Mouse (Mus musculus): Measurements from ENCODE around the gene 1810024B03Rik. TPM values are rescaled to one million over a fixed set of nuclear protein-coding genes. Genes with fewer than 3 reads are reported as not detected.
"Not testable (repeated sequence)": the region's sequence is repeated elsewhere in the genome, so short reads cannot be mapped to it uniquely, and the experiment has no call there.

1810024B03Rik gene
- polyA plus RNA-seq, 1 experiment from 2014 or later = 1.6 TPM

DNA sequence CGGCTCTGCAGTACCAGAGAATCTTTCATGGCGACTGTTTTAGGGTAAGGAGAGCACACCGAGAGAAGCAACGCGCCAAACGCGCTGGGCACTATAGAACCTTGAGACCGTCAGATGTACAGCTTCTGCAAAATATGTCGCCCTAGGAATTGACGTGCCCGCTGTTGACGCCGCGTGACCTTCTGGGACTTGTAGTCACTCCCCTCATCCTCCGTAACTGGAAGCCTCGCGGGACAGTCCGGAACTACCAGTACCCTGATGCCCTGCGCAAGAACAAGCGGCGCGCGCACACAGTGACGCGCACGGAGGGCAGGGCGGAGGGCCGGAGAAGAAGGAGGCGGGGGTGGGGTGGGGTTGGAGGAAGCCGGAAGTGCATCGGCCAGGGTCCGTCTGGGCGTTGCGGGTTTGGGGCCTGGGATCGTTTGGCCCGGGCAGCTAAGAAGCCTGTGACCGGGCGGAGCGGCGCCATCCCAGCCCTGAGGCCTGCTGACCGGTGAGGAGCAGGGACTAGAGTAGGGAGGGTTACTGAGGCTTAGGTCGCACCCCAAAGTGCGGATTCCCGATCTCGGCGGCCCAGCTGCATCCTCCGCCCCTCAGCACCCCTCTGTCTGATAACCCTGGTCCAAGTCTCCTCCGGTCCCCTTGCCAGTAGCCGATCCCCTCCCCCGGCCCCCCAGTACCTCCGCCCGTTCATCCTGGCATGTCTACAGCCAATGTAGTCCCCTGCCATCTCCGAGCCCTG lies 39.7 kb upstream of the 1810024B03Rik start, which contains the start of the genes Ciao1 and Tmem127:
Gene Ciao1, minus strand, starts transcription at position 225 of the 742 bp plus-strand sequence.
Gene Tmem127, plus strand, starts transcription at position 317 of the 742 bp plus-strand sequence.
- H3K4me2 ChIP-seq (replicated peaks; ENCODE audit: low read depth, low read length) = peak within 1 kb of the TSS; percentile 86
- peak within 1 kb of the TSS; percentile 88 for H3K9ac ChIP-seq (replicated peaks; ENCODE audit: low read length)
- H3K27ac ChIP-seq (ENCODE audit: low read length) = peak within 1 kb of the TSS; percentile 80
- H3K9me3 ChIP-seq (ENCODE audit: low read length) = no peaks in the 10 kb centered on the region
- no peaks in the 10 kb centered on the region for H3K27me3 ChIP-seq (ENCODE audit: insufficient read depth, low read length)
- peaks cover 25% of the 10 kb centered on the region for H3K36me3 ChIP-seq (ENCODE audit: insufficient read depth, low read length)
- H3K4me1 ChIP-seq (ENCODE audit: insufficient read depth, low read length) = peaks cover 29% of the 10 kb centered on the region
- 0% methylated on average over 52 of the region's 53 CpGs for WGBS
- ATAC-seq (ENCODE audit: low FRiP score, low TSS enrichment) = peak; percentile 98
- peak within 1 kb of the TSS; percentile 95 for H3K4me3 ChIP-seq (ENCODE audit: low read length)

DNA sequence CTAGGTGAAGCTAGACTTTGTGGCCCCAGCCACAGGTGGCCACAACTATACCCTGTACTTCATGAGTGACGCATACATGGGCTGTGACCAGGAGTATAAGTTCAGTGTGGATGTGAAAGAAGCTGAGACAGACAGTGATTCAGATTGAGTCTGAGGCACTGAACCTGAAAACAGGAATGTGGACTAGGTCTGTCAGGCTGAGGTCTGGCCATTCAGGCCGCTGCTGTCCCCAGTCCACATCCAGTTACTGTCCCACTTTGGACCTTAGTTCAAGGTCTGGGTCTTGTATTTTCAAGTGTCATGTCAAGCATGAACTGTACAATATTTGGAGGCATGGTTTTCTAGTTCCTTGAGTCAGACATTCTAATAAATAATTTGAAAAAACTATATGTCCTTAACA lies 32.0 kb upstream of the 1810024B03Rik start:
- H3K4me1 ChIP-seq (ENCODE audit: insufficient read depth, low read length) = no peaks in the 10 kb centered on the region
- ATAC-seq (ENCODE audit: low FRiP score, low TSS enrichment) = 0 out of 2 replicates have a peak, but pooled peaks have one; percentile 46
- peaks cover 74% of the 10 kb centered on the region for H3K36me3 ChIP-seq (ENCODE audit: insufficient read depth, low read length)
- H3K4me3 ChIP-seq (ENCODE audit: low read length) = no peak overlapping the region
- H3K27ac ChIP-seq (ENCODE audit: low read length) = no peak overlapping the region
- no peak overlapping the region for H3K9ac ChIP-seq (replicated peaks; ENCODE audit: low read length)
- H3K4me2 ChIP-seq (replicated peaks; ENCODE audit: low read depth, low read length) = no peak overlapping the region
- 90% methylated on average over 2 of the region's 2 CpGs for WGBS
- H3K9me3 ChIP-seq (ENCODE audit: low read length) = no peaks in the 10 kb centered on the region
- no peaks in the 10 kb centered on the region for H3K27me3 ChIP-seq (ENCODE audit: insufficient read depth, low read length)

DNA sequence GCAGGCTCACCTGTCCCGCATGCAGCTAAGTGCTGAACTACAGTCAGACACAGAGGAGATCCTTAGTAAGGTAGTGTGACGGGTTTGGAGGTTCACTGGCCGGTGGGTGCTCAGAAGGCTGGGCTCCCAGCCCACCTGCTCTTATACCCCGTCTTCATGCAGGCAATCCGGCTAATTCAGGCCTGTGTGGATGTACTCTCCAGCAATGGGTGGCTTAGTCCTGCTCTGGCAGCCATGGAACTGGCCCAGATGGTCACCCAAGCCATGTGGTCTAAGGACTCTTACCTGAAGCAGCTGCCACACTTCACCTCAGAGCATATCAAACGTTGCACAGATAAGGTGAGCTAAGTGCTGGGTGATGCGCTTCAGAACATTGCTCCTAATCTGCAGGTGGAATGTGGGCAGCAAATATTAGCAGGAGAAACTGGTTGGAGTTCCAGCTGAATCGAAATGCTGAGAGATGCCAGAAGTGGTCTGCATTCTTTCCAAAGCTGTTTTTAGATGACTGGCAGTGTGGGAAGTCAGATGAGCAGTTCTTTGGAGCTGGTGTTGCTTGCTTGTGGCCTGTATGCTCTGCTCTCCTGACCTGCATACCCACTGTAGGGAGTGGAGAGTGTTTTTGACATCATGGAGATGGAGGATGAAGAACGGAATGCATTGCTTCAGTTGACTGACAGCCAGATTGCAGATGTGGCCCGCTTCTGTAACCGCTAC lies 30.0 kb upstream of the 1810024B03Rik start:
- Histone ChIP-seq H3K27me3 (ENCODE audit: insufficient read depth, low read length) (no peaks in the 10 kb centered on the region), H3K9ac (replicated peaks; ENCODE audit: low read length) (no peak overlapping the region), H3K4me3 (ENCODE audit: low read length) (no peak overlapping the region), H3K36me3 (ENCODE audit: insufficient read depth, low read length) (peaks cover 78% of the 10 kb centered on the region), H3K9me3 (ENCODE audit: low read length) (no peaks in the 10 kb centered on the region), H3K4me1 (ENCODE audit: insufficient read depth, low read length) (no peaks in the 10 kb centered on the region), H3K4me2 (replicated peaks; ENCODE audit: low read depth, low read length) (no peak overlapping the region), H3K27ac (ENCODE audit: low read length) (no peak overlapping the region)
- WGBS = 91% methylated on average over 11 of the region's 11 CpGs
- ATAC-seq (ENCODE audit: low FRiP score, low TSS enrichment) = no peak

DNA sequence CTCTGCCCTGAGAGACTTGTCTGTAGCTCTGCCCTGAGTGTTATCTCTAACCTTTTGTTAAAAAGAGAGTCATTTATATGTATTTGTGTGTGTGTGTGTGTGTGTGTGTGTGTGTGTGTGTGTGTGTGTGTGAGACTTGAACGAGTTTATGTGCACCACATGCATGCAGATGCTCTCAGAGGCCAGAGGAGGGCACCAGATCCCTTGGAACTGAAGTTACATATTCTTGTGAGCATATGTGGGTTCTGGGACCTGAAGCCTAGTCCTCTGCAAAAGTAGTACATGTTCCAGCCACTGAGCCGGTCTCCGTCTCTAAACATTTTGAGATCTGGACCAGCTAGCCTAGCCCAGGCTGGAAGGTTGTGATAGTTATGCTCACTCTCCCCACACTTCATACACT lies 17.2 kb upstream of the 1810024B03Rik start:
- H3K9ac ChIP-seq (replicated peaks; ENCODE audit: low read length) = no peak overlapping the region
- H3K4me3 ChIP-seq (ENCODE audit: low read length) = no peak overlapping the region
- peaks cover 6% of the 10 kb centered on the region for H3K9me3 ChIP-seq (ENCODE audit: low read length)
- H3K4me1 ChIP-seq (ENCODE audit: insufficient read depth, low read length) = no peaks in the 10 kb centered on the region
- H3K27me3 ChIP-seq (ENCODE audit: insufficient read depth, low read length) = no peaks in the 10 kb centered on the region
- no peak overlapping the region for H3K27ac ChIP-seq (ENCODE audit: low read length)
- no peak overlapping the region for H3K4me2 ChIP-seq (replicated peaks; ENCODE audit: low read depth, low read length)
- 99% methylated on average over 3 of the region's 3 CpGs for WGBS
- no peak for ATAC-seq (ENCODE audit: low FRiP score, low TSS enrichment)
- H3K36me3 ChIP-seq (ENCODE audit: insufficient read depth, low read length) = peaks cover 90% of the 10 kb centered on the region

DNA sequence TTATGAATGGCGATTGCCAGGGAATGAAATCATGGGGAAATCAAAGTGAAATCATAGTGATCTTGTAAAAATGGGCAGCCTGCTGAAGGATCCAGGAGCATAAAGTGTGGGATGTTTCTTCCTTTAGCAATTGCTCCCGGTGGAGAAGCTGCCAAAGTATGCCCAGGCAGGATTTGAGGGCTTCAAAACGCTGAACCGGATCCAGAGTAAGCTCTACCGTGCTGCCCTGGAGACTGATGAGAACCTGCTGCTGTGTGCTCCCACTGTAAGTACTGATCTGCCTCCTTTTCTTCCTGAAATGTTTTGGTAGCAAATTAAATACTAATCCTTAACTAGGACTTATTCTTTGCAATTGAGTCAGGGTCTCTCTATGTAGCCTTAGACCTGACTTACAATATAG lies 9.7 kb upstream of the 1810024B03Rik start:
- 91% methylated on average over 5 of the region's 5 CpGs for WGBS
- Histone ChIP-seq H3K27ac (ENCODE audit: low read length) (no peak overlapping the region), H3K4me2 (replicated peaks; ENCODE audit: low read depth, low read length) (no peak overlapping the region), H3K4me1 (ENCODE audit: insufficient read depth, low read length) (no peaks in the 10 kb centered on the region), H3K36me3 (ENCODE audit: insufficient read depth, low read length) (peaks cover 86% of the 10 kb centered on the region), H3K9ac (replicated peaks; ENCODE audit: low read length) (no peak overlapping the region), H3K27me3 (ENCODE audit: insufficient read depth, low read length) (no peaks in the 10 kb centered on the region), H3K9me3 (ENCODE audit: low read length) (no peaks in the 10 kb centered on the region), H3K4me3 (ENCODE audit: low read length) (no peak overlapping the region)
- ATAC-seq (ENCODE audit: low FRiP score, low TSS enrichment) = no peak

DNA sequence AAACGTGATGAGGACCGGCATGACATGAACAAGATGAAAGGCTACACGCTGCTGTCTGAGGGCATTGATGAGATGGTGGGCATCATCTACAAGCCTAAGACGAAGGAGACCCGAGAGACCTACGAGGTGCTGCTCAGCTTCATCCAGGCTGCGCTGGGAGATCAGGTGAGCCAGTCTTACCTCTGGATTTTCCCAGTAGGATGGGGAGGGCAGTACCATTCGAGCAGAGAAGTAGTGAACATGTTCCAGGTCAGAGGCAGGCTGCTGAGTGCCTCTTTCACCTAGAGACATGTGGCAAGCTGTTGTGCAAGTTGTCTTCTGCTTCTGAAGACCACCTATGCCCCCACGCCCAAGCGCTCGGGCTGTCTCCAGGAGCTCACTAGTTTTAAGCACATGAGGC lies 2.6 kb upstream of the 1810024B03Rik start:
- Histone ChIP-seq H3K4me3 (ENCODE audit: low read length) (no peak overlapping the region), H3K9ac (replicated peaks; ENCODE audit: low read length) (no peak overlapping the region), H3K4me2 (replicated peaks; ENCODE audit: low read depth, low read length) (no peak overlapping the region), H3K9me3 (ENCODE audit: low read length) (no peaks in the 10 kb centered on the region), H3K36me3 (ENCODE audit: insufficient read depth, low read length) (peaks cover 48% of the 10 kb centered on the region), H3K4me1 (ENCODE audit: insufficient read depth, low read length) (peaks cover 12% of the 10 kb centered on the region), H3K27me3 (ENCODE audit: insufficient read depth, low read length) (no peaks in the 10 kb centered on the region), H3K27ac (ENCODE audit: low read length) (no peak overlapping the region)
- WGBS = 91% methylated on average over 11 of the region's 11 CpGs
- no peak for ATAC-seq (ENCODE audit: low FRiP score, low TSS enrichment)

DNA sequence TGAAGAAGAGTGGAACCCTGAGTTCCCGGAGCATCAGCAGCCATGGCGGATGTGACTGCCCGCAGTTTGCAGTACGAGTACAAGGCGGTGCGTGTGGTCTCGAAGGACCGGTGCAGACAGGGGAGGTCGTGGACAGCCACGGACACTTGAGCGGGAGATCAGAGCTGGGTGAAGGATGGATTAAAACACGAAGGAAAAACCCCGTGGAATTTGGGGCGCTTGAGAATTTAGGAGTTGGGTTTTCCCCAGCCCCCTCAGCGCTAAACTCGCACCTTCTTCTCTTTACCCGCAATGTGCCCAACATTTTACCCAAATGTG lies 331 bp upstream of the 1810024B03Rik start:
- Histone ChIP-seq H3K27me3 (ENCODE audit: insufficient read depth, low read length) (no peaks in the 10 kb centered on the region), H3K9me3 (ENCODE audit: low read length) (no peaks in the 10 kb centered on the region), H3K36me3 (ENCODE audit: insufficient read depth, low read length) (peaks cover 28% of the 10 kb centered on the region), H3K4me3 (ENCODE audit: low read length) (peak overlapping the region; percentile 70), H3K9ac (replicated peaks; ENCODE audit: low read length) (peak overlapping the region; percentile 83), H3K4me1 (ENCODE audit: insufficient read depth, low read length) (peaks cover 12% of the 10 kb centered on the region), H3K4me2 (replicated peaks; ENCODE audit: low read depth, low read length) (peak overlapping the region; percentile 82), H3K27ac (ENCODE audit: low read length) (peak overlapping the region; percentile 58)
- WGBS = under 1% methylated on average over 17 of the region's 17 CpGs
- ATAC-seq (ENCODE audit: low FRiP score, low TSS enrichment) = no peak; the same call in 1 of the 2 replicates

DNA sequence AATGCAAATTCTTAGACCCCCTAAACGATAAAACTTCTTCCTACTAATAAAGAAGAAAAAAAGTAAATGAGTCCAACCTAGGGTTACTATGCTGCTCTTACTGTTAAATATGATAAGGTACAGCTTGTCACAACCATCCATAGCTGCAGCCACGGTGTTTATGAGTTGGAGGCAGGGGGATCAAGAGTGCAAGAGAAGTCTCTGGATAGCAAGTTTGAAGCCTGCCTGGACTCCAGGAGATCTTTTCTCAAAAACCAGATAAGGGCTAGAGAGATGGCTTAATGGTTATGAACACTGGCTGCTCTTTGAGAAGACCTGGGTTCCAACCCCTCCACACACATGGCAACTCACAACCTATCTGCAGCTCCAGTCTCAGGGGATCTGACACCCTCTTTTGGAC lies 1.2 kb downstream of the 1810024B03Rik start:
- peaks cover 12% of the 10 kb centered on the region for H3K4me1 ChIP-seq (ENCODE audit: insufficient read depth, low read length)
- no peak overlapping the region for H3K4me2 ChIP-seq (replicated peaks; ENCODE audit: low read depth, low read length)
- H3K27ac ChIP-seq (ENCODE audit: low read length) = no peak overlapping the region
- H3K9ac ChIP-seq (replicated peaks; ENCODE audit: low read length) = no peak overlapping the region
- peaks cover 16% of the 10 kb centered on the region for H3K36me3 ChIP-seq (ENCODE audit: insufficient read depth, low read length)
- H3K4me3 ChIP-seq (ENCODE audit: low read length) = no peak overlapping the region
- no peaks in the 10 kb centered on the region for H3K27me3 ChIP-seq (ENCODE audit: insufficient read depth, low read length)
- ATAC-seq (ENCODE audit: low FRiP score, low TSS enrichment) = no peak
- no peaks in the 10 kb centered on the region for H3K9me3 ChIP-seq (ENCODE audit: low read length)
- WGBS = 96% methylated on average over 2 of the region's 2 CpGs

DNA sequence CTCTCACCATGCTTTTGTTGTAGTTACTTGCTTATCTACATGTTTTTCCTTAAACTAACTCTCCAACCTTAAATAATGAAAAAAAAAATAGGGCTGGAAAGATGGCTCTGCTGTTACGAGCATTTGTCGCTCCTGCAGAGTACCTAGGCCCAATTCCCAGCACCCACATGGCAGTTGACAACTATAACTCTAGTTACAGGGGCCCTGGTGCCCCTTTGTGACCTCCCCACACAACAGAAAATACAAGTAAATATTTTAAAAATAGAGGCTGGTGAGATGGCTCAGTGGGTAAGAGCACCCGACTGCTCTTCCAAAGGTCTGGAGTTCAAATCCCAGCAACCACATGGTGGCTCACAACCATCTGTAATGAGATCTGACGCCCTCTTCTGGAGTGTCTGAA lies 2.1 kb downstream of the 1810024B03Rik start:
- H3K9me3 ChIP-seq (ENCODE audit: low read length); H3K27me3 ChIP-seq (ENCODE audit: insufficient read depth, low read length); ATAC-seq (ENCODE audit: low FRiP score, low TSS enrichment); H3K4me2 ChIP-seq (replicated peaks; ENCODE audit: low read depth, low read length); H3K27ac ChIP-seq (ENCODE audit: low read length); H3K4me3 ChIP-seq (ENCODE audit: low read length); H3K36me3 ChIP-seq (ENCODE audit: insufficient read depth, low read length); H3K9ac ChIP-seq (replicated peaks; ENCODE audit: low read length): not testable (repeated sequence)
- 91% methylated on average over 4 of the region's 4 CpGs for WGBS
- peaks cover 12% of the 10 kb centered on the region for H3K4me1 ChIP-seq (ENCODE audit: insufficient read depth, low read length)

DNA sequence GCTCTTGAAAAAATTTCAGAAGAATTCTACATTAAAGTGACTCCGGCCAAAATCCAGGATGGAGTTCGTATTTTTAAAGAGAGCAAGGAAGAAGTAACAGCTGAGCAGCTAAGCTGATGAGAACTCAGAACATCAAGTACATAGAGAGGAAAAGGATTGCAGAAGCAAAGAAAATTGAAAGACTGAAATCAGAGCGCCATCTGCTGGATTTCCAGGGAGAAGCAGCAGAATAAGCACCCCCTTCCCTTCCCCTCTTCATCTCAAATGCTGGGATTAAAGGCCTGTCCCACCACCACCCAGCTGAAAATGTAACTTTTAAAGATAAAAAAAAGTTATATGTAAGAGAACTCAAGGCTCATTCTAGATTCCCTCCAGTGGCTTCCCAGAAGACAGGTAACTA lies 3.1 kb downstream of the 1810024B03Rik start:
- no peak overlapping the region for H3K9ac ChIP-seq (replicated peaks; ENCODE audit: low read length)
- H3K4me1 ChIP-seq (ENCODE audit: insufficient read depth, low read length) = peaks cover 11% of the 10 kb centered on the region
- H3K27ac ChIP-seq (ENCODE audit: low read length) = no peak overlapping the region
- no peaks in the 10 kb centered on the region for H3K27me3 ChIP-seq (ENCODE audit: insufficient read depth, low read length)
- 38% methylated on average over 3 of the region's 3 CpGs for WGBS
- H3K4me2 ChIP-seq (replicated peaks; ENCODE audit: low read depth, low read length) = no peak overlapping the region
- ATAC-seq (ENCODE audit: low FRiP score, low TSS enrichment) = no peak
- no peaks in the 10 kb centered on the region for H3K9me3 ChIP-seq (ENCODE audit: low read length)
- no peaks in the 10 kb centered on the region for H3K36me3 ChIP-seq (ENCODE audit: insufficient read depth, low read length)
- no peak overlapping the region for H3K4me3 ChIP-seq (ENCODE audit: low read length)

All from kidney, embryonic 16.5 days (tissue).